Mouse (Mus musculus) ES-CJ7 (cell line): ENCODE measurements around the gene Cux1.

Experiments used
- DNase-seq: peaks from one replicate; pipeline ENCODE4 v3.0.0; 2011; ENCODE audit warnings: low read depth, low spot score

Gene Cux1

GRCm38 (mm10) chr5:136510609-136511008 is 56.7 kb downstream of the Cux1 start:
- DNase-seq = no peak

GRCm38 (mm10) chr5:136507629-136508028 is 59.7 kb downstream of the Cux1 start:
- no peak for DNase-seq

GRCm38 (mm10) chr5:136506262-136506661 is 61.0 kb downstream of the Cux1 start:
- no peak for DNase-seq

GRCm38 (mm10) chr5:136502491-136503086 is 64.7 kb downstream of the Cux1 start:
- no peak for DNase-seq

DNA sequence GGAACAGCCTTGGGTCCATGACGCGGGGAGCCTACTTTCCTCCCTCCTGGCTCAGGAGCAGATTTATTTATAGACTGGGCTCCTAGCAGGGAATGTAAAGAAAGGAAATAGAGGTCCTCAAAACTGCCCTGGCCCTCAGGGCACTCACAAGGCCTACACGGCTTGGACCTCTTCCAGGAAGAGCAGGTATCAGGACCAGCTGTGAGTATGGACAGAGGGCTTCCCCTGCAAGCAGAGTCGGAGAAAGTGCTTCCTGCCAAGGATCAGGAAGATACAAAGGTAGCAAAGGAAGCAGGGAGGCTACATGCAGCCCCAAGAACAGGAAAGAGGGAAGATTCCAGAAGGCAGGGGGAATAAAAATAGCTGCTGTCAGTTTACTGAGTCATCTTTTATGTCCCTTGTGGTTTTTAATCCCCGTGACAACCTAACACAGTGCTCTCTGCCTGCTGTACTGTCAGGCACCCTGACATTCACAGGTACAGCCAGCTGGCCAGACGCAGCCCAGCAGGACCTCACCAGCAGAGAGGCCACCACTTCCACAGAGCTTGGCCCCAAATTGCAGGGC is 66.9 kb downstream of the Cux1 start:
- DNase-seq = no peak

DNA sequence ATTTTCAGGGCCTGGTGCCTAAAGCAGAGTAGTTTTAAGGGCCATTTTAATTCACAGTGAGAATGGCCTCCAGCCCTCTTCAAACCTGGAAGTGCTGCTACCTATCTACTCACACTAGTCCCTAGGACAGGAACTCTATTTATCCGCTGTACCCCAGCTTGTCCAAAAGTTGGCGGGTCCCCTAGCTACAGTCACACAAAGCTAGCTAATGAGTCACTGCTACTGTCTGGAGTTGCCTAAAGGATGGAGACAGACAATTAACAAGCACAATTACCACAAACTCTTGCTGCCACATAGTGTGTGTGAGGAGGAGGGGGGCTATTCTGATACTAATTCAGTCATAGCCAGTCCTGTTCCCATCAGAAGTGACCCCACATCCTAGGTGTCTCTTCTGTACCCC is 68.0 kb downstream of the Cux1 start:
- DNase-seq = no peak

DNA sequence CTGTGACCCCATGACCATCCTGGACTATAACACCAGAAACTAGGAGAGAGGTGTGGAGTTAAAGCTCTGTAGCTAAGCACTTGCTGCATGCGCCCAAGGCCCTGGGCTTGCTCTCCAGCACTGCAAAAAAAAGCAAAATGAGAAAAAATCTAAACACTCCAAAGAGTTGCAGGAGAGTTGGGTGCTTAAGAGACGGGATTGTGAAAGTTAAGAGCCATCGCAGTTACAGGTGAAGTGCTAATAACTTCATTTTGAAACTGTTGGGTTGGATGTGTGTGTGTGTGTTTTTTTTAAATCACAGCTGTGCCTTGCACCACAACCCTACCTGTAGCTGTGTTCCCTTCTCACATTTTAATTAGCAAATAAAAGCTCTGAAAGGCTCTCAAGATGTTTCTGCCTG is 68.5 kb downstream of the Cux1 start:
- no peak for DNase-seq

- no peak for DNase-seq
Measured at GRCm38 (mm10) chr5:136497301-136497700, 70.0 kb downstream of the Cux1 start.

DNA sequence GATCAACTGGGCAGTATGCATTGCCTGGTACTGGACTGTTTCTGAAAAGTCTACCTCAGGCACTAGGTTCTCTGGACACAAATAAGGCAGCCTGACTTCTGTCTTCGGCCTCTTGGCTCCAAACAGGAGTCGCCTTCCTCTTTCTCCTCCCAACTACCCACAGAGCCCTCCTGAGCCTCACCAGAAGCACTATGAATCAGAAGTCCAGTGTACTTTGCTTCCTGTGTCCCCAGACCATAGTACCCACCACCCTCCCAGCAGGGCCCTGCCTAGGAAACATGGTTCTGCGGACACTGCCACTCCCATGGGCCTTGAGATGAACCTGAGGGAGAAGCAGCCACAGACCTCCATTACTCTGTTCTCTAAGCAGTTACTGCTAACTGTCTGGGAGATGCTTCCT is 71.7 kb downstream of the Cux1 start:
- DNase-seq = no peak

GRCm38 (mm10) chr5:136494927-136495326 is 72.4 kb downstream of the Cux1 start:
- no peak for DNase-seq

GRCm38 (mm10) chr5:136494288-136494687 is 73.0 kb downstream of the Cux1 start:
- no peak for DNase-seq

- DNase-seq = no peak
Measured at GRCm38 (mm10) chr5:136489450-136489849, 77.8 kb downstream of the Cux1 start.

- DNase-seq = no peak
Measured at GRCm38 (mm10) chr5:136488721-136489120, 78.6 kb downstream of the Cux1 start.

- no peak for DNase-seq
Measured at GRCm38 (mm10) chr5:136488223-136488622, 79.1 kb downstream of the Cux1 start.

DNA sequence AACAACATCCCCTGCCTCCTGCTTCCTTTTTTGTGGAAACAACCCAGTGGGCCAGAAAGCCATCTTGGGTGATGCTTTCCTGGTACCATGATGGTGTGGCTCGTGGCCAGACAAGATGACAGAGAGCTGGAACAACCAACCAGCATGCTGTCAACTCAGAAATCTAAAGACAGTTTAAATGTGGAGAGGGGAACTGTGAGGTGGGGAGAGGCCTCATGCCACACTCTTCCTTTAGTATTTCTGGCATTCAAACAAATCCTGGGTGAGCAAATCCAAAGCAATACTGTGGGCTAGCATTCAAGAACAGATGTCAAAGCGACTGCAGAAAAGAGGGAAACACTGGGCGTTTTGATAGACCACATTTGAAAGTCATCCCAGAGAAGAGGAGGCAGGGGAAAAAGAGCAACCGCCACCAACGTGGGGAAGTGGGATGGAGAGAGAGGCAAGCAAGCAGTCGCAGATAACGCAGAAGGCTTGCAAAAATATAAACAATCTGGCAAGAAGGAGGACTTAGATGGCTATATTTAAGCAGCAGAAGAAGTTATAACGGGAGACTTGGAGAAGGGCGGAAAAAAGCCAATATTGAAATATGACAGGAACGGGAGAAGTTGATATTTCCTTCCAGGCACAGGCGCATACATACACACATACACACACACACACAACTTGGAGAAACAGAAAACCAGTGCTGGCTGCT is 79.7 kb downstream of the Cux1 start:
- DNase-seq = no peak

- no peak for DNase-seq
Measured at GRCm38 (mm10) chr5:136486401-136486800, 80.9 kb downstream of the Cux1 start.

DNA sequence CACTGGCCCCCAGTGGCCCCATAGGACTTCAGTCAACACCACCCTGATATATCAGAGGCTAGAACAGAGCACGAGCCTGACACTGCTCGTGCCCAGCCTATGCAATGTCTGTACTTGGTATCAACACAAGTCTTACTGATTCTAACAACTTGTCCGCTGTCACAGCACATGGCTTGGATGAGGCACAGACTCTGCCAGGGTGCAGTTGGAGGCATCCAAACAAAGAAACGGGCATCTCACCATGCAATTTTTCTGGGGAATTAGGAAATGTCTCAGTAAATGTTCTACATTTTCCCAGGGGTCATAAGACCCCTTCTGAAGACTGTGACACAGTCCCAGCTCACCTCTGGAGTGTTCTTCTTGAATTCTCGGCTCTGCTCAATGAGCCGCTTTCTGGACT is 81.9 kb downstream of the Cux1 start:
- no peak for DNase-seq

DNA sequence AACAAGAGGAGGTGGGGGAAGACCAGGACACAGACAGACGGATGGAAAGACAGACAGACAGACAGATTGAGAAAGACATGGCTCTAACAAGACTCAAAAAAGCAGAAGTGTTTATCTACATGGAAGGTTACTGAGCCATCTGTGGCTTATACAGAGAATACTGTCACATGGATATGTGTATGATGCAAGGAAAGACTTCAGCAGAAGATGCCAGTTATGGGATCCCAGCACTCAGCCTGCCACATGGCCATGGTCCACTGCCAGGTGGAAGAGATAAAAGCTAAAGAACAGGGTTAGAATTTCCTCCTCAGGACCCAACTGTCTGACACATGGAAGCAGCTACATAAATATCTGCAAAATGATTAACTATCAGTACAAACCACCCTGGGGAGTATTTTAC is 84.9 kb downstream of the Cux1 start:
- DNase-seq = no peak

DNA sequence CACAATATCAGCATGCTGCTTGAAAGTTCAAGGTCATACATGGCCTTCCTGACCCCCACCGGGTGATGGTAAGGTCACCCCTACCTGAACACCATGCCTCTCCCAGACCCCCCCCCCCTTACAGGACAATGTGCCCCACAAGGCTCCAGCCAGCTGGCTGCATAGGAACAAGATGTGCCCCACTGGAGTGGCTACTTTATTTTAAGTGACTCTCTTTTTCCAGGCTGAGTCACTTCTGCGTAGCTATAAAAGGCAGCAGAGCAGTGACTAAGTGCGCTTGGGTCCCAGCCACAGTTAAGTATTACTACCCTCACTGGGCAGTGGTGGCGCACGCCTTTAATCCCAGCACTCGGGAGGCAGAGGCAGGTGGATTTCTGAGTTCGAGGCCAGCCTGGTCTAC is 86.7 kb downstream of the Cux1 start:
- DNase-seq = no peak

GRCm38 (mm10) chr5:136479801-136480200 is 87.5 kb downstream of the Cux1 start:
- no peak for DNase-seq

GRCm38 (mm10) chr5:136479024-136479763 is 88.1 kb downstream of the Cux1 start:
- DNase-seq = no peak

DNA sequence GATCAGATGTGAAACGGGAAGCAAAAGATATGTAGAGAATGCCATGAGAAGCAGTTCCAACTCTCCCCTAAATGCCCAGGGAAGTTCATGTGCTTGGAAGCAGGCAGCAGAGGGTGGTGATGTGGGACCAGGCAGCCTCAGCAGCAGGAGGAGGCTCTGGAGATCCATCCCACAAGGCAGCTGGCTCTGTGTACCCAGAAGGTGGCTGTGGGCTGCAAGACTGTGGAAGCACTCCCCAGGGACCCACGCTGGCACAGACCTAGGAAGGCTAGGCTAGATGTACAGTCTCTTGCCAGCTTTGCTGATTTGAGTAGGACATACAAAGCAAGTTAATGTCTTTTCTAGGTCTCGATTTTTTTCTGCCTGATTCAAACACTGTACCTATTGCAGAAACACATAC is 91.0 kb downstream of the Cux1 start:
- DNase-seq = no peak

- DNase-seq = no peak
Measured at GRCm38 (mm10) chr5:136475161-136475560, 92.1 kb downstream of the Cux1 start.
